Comparison of ENCODE assay signal across 10 mouse cellular contexts in genomic region chr12:100293956-100294355, GRCm38 (mm10).
A peak's percentile ranks its signal among the peaks of the same experiment; 100 is the strongest.
DNase-seq lines count a peak whose midpoint lies in the region; ATAC-seq and TF ChIP-seq lines count a peak whose summit lies in the region.
"Had no signal": no experiment of that assay in that cellular context is flagged by ENCODE, and none has a peak within 500 bp of the region (broad histone marks: within the 10 kb centered on the region; RNA-seq: fewer than 3 reads in every experiment).

No protein-coding gene starts in this region.

- no peaks in the 10 kb centered on the region for H3K36me3 ChIP-seq in kidney, embryonic 15.5 days
- H3K36me3 ChIP-seq in heart, adult 2 months (ENCODE audit: control insufficient read depth, insufficient read depth, low read length), result no peaks in the 10 kb centered on the region; the same call in 1 of the 2 replicates
- H3K36me3 ChIP-seq in liver, embryonic 11.5 days (ENCODE audit: control insufficient read depth, insufficient read depth, low read length), result no peaks in the 10 kb centered on the region

- 84% methylated on average over 9 of the region's 9 CpGs for WGBS in kidney, embryonic 15.5 days
- WGBS in heart, adult 2 months, result 10% methylated on average over 9 of the region's 9 CpGs
- 82% methylated on average over 9 of the region's 9 CpGs for WGBS in liver, embryonic 11.5 days

- H3K4me1 ChIP-seq in kidney, embryonic 15.5 days, result peaks cover 32% of the 10 kb centered on the region
- H3K4me1 ChIP-seq in brown adipose tissue, adult 24 weeks (ENCODE audit: control insufficient read depth, insufficient read depth, insufficient read length, low read length), result peaks cover 40% of the 10 kb centered on the region
- H3K4me1 ChIP-seq in heart, adult 2 months (ENCODE audit: control insufficient read depth, insufficient read depth, low read length), result peaks cover 20% of the 10 kb centered on the region
- peaks cover 4% of the 10 kb centered on the region; the same call in 1 of the 2 replicates for H3K4me1 ChIP-seq in liver, embryonic 11.5 days (replicated peaks; ENCODE audit: control insufficient read depth, insufficient read depth, low read length)

- H3K9ac ChIP-seq in kidney, embryonic 15.5 days, result no peak overlapping the region
- no peak overlapping the region for H3K9ac ChIP-seq in heart, adult 2 months (ENCODE audit: low read depth, low read length)
- no peak overlapping the region for H3K9ac ChIP-seq in liver, embryonic 11.5 days (ENCODE audit: low read depth, low read length)

- no peak for TF ChIP-seq POLR2A in heart, adult 2 months (IDR thresholded peaks at IDR 0.05; ENCODE audit: insufficient read depth, low read depth, low read length)

- no peak for TF ChIP-seq EP300 in heart, adult 2 months (IDR thresholded peaks at IDR 0.05; ENCODE audit: insufficient read depth, low read depth, low read length)

- DNase-seq in kidney, adult 11 months, result peak; percentile 51
- peak; percentile 68 to 82 for DNase-seq in heart, adult 2 months
- DNase-seq in kidney, adult 9 months, result peak; percentile 63
- DNase-seq in right cerebral cortex, adult 18-20 months, result no peak
- DNase-seq in left cerebral cortex, adult 18-20 months (ENCODE audit: low spot score in 2 of 2), result no peak
- DNase-seq in liver, embryonic 11.5 days (ENCODE audit: low spot score), result no peak
- DNase-seq: right cerebral cortex, postnatal 4 days had no signal

- H3K4me3 ChIP-seq in kidney, embryonic 15.5 days (replicated peaks), result no peak overlapping the region
- H3K4me3 ChIP-seq in brown adipose tissue, adult 24 weeks (ENCODE audit: insufficient read depth, low read depth, low read length), result no peak overlapping the region
- 0 out of 2 replicates have a peak overlapping the region, but pooled peaks have one; percentile 4 for H3K4me3 ChIP-seq in heart, adult 2 months
- no peak overlapping the region for H3K4me3 ChIP-seq in liver, embryonic 11.5 days (ENCODE audit: low read depth, low read length)

- no peak overlapping the region for H3K27ac ChIP-seq in kidney, embryonic 15.5 days
- peak overlapping the region; percentile 96 for H3K27ac ChIP-seq in brown adipose tissue, adult 24 weeks (replicated peaks; ENCODE audit: low read depth, low read length)
- peak overlapping the region; percentile 79 for H3K27ac ChIP-seq in heart, adult 2 months
- H3K27ac ChIP-seq in liver, embryonic 11.5 days (ENCODE audit: low read depth, low read length), result no peak overlapping the region

- no peak for ATAC-seq in kidney, embryonic 15.5 days (replicated peaks; ENCODE audit: low FRiP score)
- ATAC-seq in liver, embryonic 11.5 days (replicated peaks; ENCODE audit: low FRiP score), result no peak
- ATAC-seq: forebrain, embryonic 14.5 days had no signal

- no peaks in the 10 kb centered on the region for H3K79me2 ChIP-seq in heart, adult 2 months (replicated peaks; ENCODE audit: control insufficient read depth, insufficient read depth, low read length)

- TF ChIP-seq CTCF in heart, adult 2 months (IDR thresholded peaks at IDR 0.05), result no peak

- H3K9me3 ChIP-seq in kidney, embryonic 15.5 days (replicated peaks), result no peaks in the 10 kb centered on the region
- H3K9me3 ChIP-seq in liver, embryonic 11.5 days (ENCODE audit: control insufficient read depth, low read length), result 0 out of 2 replicates have a peak, but pooled peaks cover 2% of the 10 kb centered on the region

- no peak overlapping the region for H3K4me2 ChIP-seq in kidney, embryonic 15.5 days
- H3K4me2 ChIP-seq in liver, embryonic 11.5 days, result no peak overlapping the region

- no peaks in the 10 kb centered on the region for H3K27me3 ChIP-seq in kidney, embryonic 15.5 days
- no peaks in the 10 kb centered on the region for H3K27me3 ChIP-seq in heart, adult 2 months (ENCODE audit: control insufficient read depth, insufficient read depth, low read length)
- no peaks in the 10 kb centered on the region for H3K27me3 ChIP-seq in liver, embryonic 11.5 days (replicated peaks; ENCODE audit: control insufficient read depth, insufficient read depth, low read length)

- intact Hi-C loops in heart, adult 2 months (cut with DNase I), result loop anchor here (2.0 kb wide), 1 partner anchor 19 kb away; no protein-coding TSS in a partner anchor

Comparison
In these comparisons a context has a peak if more than half of its experiments do, and no peak if none do; other contexts are left out.
1. DNase-seq: peak in kidney, adult 11 months (single experiment), heart, adult 2 months (2 of 2) and kidney, adult 9 months (single experiment); none in right cerebral cortex, adult 18-20 months (single experiment), left cerebral cortex, adult 18-20 months (0 of 2) and liver, embryonic 11.5 days (single experiment).
2. H3K27ac ChIP-seq: peak in brown adipose tissue, adult 24 weeks (single experiment) and heart, adult 2 months (single experiment); none in kidney, embryonic 15.5 days (single experiment) and liver, embryonic 11.5 days (single experiment).